ENCODE assay signal across 9 mouse cellular contexts in the genomic region with DNA sequence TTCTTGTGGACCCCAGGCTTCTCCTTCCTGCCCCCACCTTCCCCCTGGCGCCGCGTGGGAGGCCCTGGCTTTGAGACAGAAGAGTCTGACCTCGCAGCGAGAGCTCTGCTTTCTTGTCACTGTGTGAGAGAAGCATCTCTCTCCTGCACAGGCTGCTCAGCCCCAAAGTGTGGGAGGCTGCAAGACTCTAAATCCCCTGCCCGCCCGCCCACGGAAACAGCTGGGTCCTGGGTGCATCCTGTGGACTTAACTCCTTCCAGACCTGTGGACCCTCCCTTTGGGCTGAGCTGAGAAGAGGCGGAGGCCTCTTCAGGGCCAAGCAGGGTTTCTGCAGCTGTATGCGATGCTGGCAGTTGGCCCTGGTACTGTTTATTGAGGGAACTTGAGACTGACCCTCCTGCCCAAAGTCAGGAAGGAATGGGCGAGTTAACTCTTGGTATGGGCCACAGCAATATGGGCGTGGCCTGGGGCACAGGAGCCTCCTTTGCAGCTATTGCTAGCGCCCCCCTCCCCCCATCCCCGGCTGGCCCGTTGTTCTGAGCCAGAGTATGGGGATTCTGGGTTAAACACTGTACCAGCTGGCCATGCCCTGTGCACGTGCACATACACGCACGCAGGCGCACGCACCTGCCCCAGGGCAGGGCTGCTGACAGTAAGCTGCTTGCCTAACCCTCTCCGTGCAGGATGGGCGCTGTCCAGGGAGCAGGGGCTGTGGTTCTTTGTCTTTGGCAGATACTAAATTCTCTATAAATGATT. TPM values are rescaled to one million over a fixed set of nuclear protein-coding genes. Genes with fewer than 3 reads are reported as not detected.
A peak's percentile ranks its signal among the peaks of the same experiment; 100 is the strongest.
DNase-seq lines count a peak whose midpoint lies in the region; ATAC-seq and TF ChIP-seq lines count a peak whose summit lies in the region.
"Had no signal": no experiment of that assay in that cellular context is flagged by ENCODE, and none has a peak within 500 bp of the region (broad histone marks: within the 10 kb centered on the region; RNA-seq: fewer than 3 reads in every experiment).

Gene Tnni1 (plus strand): TSS at position 655 of the 756 bp plus-strand sequence.

- H3K9me3 ChIP-seq in midbrain, embryonic 10.5 days (replicated peaks): no peaks in the 10 kb centered on the region
- H3K9me3 ChIP-seq in midbrain, postnatal 0 days (ENCODE audit: low read length): no peaks in the 10 kb centered on the region
- no peaks in the 10 kb centered on the region for H3K9me3 ChIP-seq in midbrain, embryonic 11.5 days (ENCODE audit: control insufficient read depth, low read length)

- no peak within 1 kb of the TSS for H3K9ac ChIP-seq in midbrain, postnatal 0 days (replicated peaks; ENCODE audit: low read length, poor library complexity, severe bottlenecking)
- H3K9ac ChIP-seq in midbrain, embryonic 11.5 days (ENCODE audit: low read length): 0 out of 2 replicates have a peak within 1 kb of the TSS, but pooled peaks have one; percentile 20

- TF ChIP-seq CTCF in midbrain, postnatal 0 days (IDR thresholded peaks at IDR 0.05): no peak

- WGBS in midbrain, embryonic 10.5 days: 35% methylated on average over 22 of the region's 22 CpGs
- 26% methylated on average over 22 of the region's 22 CpGs for WGBS in midbrain, postnatal 0 days
- WGBS in midbrain, embryonic 11.5 days: 41% methylated on average over 22 of the region's 22 CpGs

- H3K4me1 ChIP-seq in midbrain, embryonic 10.5 days: peaks cover 30% of the 10 kb centered on the region
- 0 out of 2 replicates have a peak, but pooled peaks cover 6% of the 10 kb centered on the region for H3K4me1 ChIP-seq in midbrain, postnatal 0 days (ENCODE audit: insufficient read depth, low read length)
- peaks cover 14% of the 10 kb centered on the region for H3K4me1 ChIP-seq in midbrain, embryonic 11.5 days (ENCODE audit: control insufficient read depth, insufficient read depth, low read length)

- peak within 1 kb of the TSS; percentile 28 for H3K27ac ChIP-seq in midbrain, embryonic 10.5 days (replicated peaks)
- H3K27ac ChIP-seq in midbrain, postnatal 0 days (ENCODE audit: low read depth, low read length): no peak within 1 kb of the TSS
- H3K27ac ChIP-seq in midbrain, embryonic 11.5 days (ENCODE audit: low read depth, low read length): no peak within 1 kb of the TSS

- no peak within 1 kb of the TSS for H3K4me2 ChIP-seq in midbrain, postnatal 0 days (ENCODE audit: low read depth, low read length, poor library complexity, severe bottlenecking)
- H3K4me2 ChIP-seq in midbrain, embryonic 11.5 days: no peak within 1 kb of the TSS

- peaks cover 38% of the 10 kb centered on the region for H3K27me3 ChIP-seq in midbrain, embryonic 10.5 days (ENCODE audit: low read depth, poor library complexity, severe bottlenecking)
- H3K27me3 ChIP-seq in midbrain, postnatal 0 days (ENCODE audit: insufficient read depth, low read length): no peaks in the 10 kb centered on the region
- no peaks in the 10 kb centered on the region for H3K27me3 ChIP-seq in midbrain, embryonic 11.5 days (ENCODE audit: control insufficient read depth, insufficient read depth, low read length)

- ATAC-seq in midbrain, postnatal 0 days (ENCODE audit: low FRiP score): no peak
- peak; percentile 35; the same call in 1 of the 2 replicates for ATAC-seq in midbrain, embryonic 11.5 days (ENCODE audit: low FRiP score)

- no peak within 1 kb of the TSS for H3K4me3 ChIP-seq in midbrain, embryonic 10.5 days
- H3K4me3 ChIP-seq in midbrain, postnatal 0 days (ENCODE audit: low read depth, low read length): no peak within 1 kb of the TSS
- no peak within 1 kb of the TSS for H3K4me3 ChIP-seq in midbrain, embryonic 11.5 days (ENCODE audit: low read depth, low read length)
- H3K4me3 ChIP-seq: erythroblast, embryonic 14.5 days had no signal

- peak; percentile 42 for DNase-seq in adrenal gland, postnatal 14 days
- no peak for DNase-seq in adrenal gland, postnatal 25 days
- DNase-seq in midbrain, embryonic 10.5 days (ENCODE audit: low spot score): no peak
- no peak for DNase-seq in midbrain, postnatal 0 days (ENCODE audit: low spot score)
- peak; percentile 77 for DNase-seq in heart, postnatal 4 days
- peak; percentile 89 for DNase-seq in midbrain, embryonic 11.5 days (ENCODE audit: low spot score, missing footprints)
- peak; percentile 67 for DNase-seq in thymus, postnatal 4 days
- no peak for DNase-seq in adrenal gland, postnatal 4 days (ENCODE audit: low spot score in 2 of 2)

- no peaks in the 10 kb centered on the region for H3K36me3 ChIP-seq in midbrain, embryonic 10.5 days
- no peaks in the 10 kb centered on the region for H3K36me3 ChIP-seq in midbrain, postnatal 0 days (ENCODE audit: insufficient read depth, low read length)
- no peaks in the 10 kb centered on the region for H3K36me3 ChIP-seq in midbrain, embryonic 11.5 days (ENCODE audit: control insufficient read depth, insufficient read depth, low read length)

RNA-seq across cellular contexts. Expression of gene Tnni1, which starts in this region (rescaled TPM):
- 0.34 TPM in 1 of 2 replicates, not detected in the other for total RNA-seq in adrenal gland, postnatal 14 days (2021)
- not detected in 2 replicates for total RNA-seq in adrenal gland, postnatal 25 days (2021)
- 0.72 and 0.78 TPM in 2 replicates for polyA plus RNA-seq in midbrain, embryonic 10.5 days (2016; fragmentation: Nextera tagmentation; extraction: Ambion mirVana)
- 2.2 TPM in 1 of 2 replicates, not detected in the other for total RNA-seq in midbrain, postnatal 0 days (2014; rRNA removed)
- 0.57 and 0.70 TPM in 2 replicates for polyA plus RNA-seq in midbrain, postnatal 0 days (2015; fragmentation: Nextera tagmentation; extraction: Ambion mirVana)
- 1,000 to 10,000 TPM; 2,021 to 2,289 TPM for total RNA-seq in heart, postnatal 4 days (2021)
- polyA plus RNA-seq in midbrain, embryonic 11.5 days (2014; fragmentation: Nextera tagmentation; extraction: Ambion mirVana): 0.95 and 1.3 TPM in 2 replicates
- total RNA-seq in adrenal gland, postnatal 4 days (2021): 10 to 100 TPM in 1 of 2 experiments, 1 to 10 TPM in 1; 4.4 to 13.1 TPM
- polyA plus RNA-seq: erythroblast, embryonic 14.5 days had no signal

Comparison
In these comparisons a context has a peak if more than half of its experiments do, and no peak if none do; other contexts are left out.
1. RNA of gene Tnni1 (total RNA-seq): 2,021 to 2,289 TPM in heart, postnatal 4 days; 4.4 to 13.1 TPM in adrenal gland, postnatal 4 days, not detected in adrenal gland, postnatal 25 days, 0.34 TPM in adrenal gland, postnatal 14 days and 2.2 TPM in midbrain, postnatal 0 days; every median in the first group is over 100 times any median in the second.
2. DNase-seq: peak in heart, postnatal 4 days (single experiment), midbrain, embryonic 11.5 days (single experiment) and thymus, postnatal 4 days (single experiment); none in adrenal gland, postnatal 25 days (single experiment), midbrain, embryonic 10.5 days (single experiment), midbrain, postnatal 0 days (single experiment) and adrenal gland, postnatal 4 days (0 of 2).
3. Peak in DNase-seq in adrenal gland, postnatal 14 days; RNA of the gene not detected or under 1 TPM.